Mouse (Mus musculus) liver, embryonic 14.5 days (tissue): ENCODE results near the gene Plekha5.

Source experiments
- CTCF ChIP-seq: IDR thresholded peaks from 2 replicates; pipeline ENCODE4 v1.5.1; 2016; ENCODE audit warnings: antibody characterized with exemption, low read depth, control low read depth
- EP300 ChIP-seq: IDR thresholded peaks from 2 replicates; pipeline ENCODE4 v1.6.1; 2016; ENCODE audit warnings: antibody characterized with exemption, low read depth

DNA sequence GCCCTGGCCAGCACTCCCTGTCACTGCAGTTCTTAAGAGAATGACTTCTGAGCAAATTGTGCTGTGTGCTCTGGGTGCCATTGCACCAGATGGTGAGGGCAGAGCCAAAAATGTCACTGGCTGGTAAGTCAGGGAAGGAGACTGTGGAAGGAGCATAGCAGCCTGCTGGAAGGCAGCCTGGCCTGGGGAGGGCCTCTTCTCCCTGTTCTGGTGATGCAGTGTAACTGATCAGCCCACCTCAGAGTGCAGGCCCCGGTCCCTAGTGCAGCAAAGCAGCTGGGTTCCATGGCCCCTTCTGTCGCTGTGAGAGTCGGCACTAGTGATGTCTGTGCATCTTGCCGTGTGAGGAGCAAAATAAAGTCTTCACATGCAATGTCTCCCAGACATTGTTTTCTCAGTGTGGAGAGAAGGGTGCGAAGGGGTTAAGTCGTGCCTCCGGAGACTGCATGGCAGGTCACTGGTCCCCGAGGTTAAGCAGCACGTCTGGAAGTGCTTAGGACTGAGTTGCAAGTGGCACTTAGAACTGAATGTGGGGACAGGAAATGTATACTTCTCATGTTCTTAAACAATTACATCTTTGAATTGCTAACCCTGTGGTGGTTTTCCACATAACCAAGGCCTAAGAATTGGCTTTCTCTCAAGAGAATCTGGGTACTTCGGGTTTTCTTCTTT, 95.8 kb downstream of the Plekha5 start:
- TF ChIP-seq CTCF (no peak), EP300 (no peak)
